Mouse (Mus musculus) CH12.LX (cell line): ENCODE data around the gene Tmem50b. TPM values are rescaled to one million over a fixed set of nuclear protein-coding genes. Genes with fewer than 3 reads are reported as not detected.

Experiments used
- DNase-seq: peaks from one replicate; pipeline ENCODE4 v3.0.0-alpha.2; 2013; ENCODE audit errors: extremely low read depth
- H3K27ac ChIP-seq: 2 replicates; pipeline ENCODE4 v1.5.1; 2012; ENCODE audit warnings: low read depth, mild to moderate bottlenecking, control low read depth, moderate library complexity; ENCODE audit not compliant: insufficient read depth
- H3K27me3 ChIP-seq: replicated peaks from 2 replicates; pipeline ENCODE3; 2012; ENCODE audit warnings: inconsistent platforms
- H3K36me3 ChIP-seq, 2 experiments: replicated peaks in 1 of 2; 2 replicates each; pipeline versions ENCODE3 to v1.6.1; 2012; ENCODE audit warnings: inconsistent platforms in 1 of 2, low read length in 1 of 2, mild to moderate bottlenecking in 1 of 2, mixed read lengths in 1 of 2, moderate library complexity in 1 of 2; ENCODE audit not compliant: control insufficient read depth in 1 of 2, insufficient read depth in 1 of 2
- H3K4me1 ChIP-seq, 2 experiments: 2 replicates each; pipeline ENCODE4 v1.6.1; 2012; ENCODE audit warnings: inconsistent platforms in 1 of 2, moderate library complexity in 1 of 2; ENCODE audit not compliant: insufficient read depth in 2 of 2, control insufficient read depth in 1 of 2
- H3K4me2 ChIP-seq: 2 replicates; pipeline ENCODE4 v1.6.1; 2012; ENCODE audit warnings: low read depth, mild to moderate bottlenecking, control low read depth; ENCODE audit not compliant: poor library complexity, insufficient read depth, severe bottlenecking
- H3K4me3 ChIP-seq, 3 experiments: fragments of 150-350 bp in 1 of 3; sonication (generic) in 1 of 3; replicated peaks in 1 of 3; 2 replicates each; pipeline versions ENCODE3 to v1.5.1; 2011 to 2012; ENCODE audit warnings: low read depth in 2 of 3, low read length in 2 of 3, mild to moderate bottlenecking in 2 of 3, moderate library complexity in 2 of 3, control low read depth in 1 of 3, improper control_type of control experiment in 1 of 3, inconsistent platforms in 1 of 3, mixed read lengths in 1 of 3; ENCODE audit not compliant: poor library complexity in 1 of 3
- H3K79me2 ChIP-seq: replicated peaks from 2 replicates; pipeline ENCODE4 v1.6.1; 2012; ENCODE audit warnings: mild to moderate bottlenecking, moderate library complexity; ENCODE audit not compliant: control insufficient read depth, poor library complexity, insufficient read depth, severe bottlenecking; ENCODE audit errors: extremely low read depth
- H3K9ac ChIP-seq: 2 replicates; pipeline ENCODE4 v1.6.1; 2012; ENCODE audit warnings: low read depth, mild to moderate bottlenecking, control low read depth, moderate library complexity; ENCODE audit not compliant: insufficient read depth
- H3K9me3 ChIP-seq: replicated peaks from 2 replicates; pipeline ENCODE3; 2012; ENCODE audit warnings: low read length, inconsistent platforms, mixed read lengths
- CHD1 ChIP-seq: IDR thresholded peaks from 2 replicates; pipeline ENCODE4 v1.6.1; 2012; ENCODE audit warnings: low read depth, low read length, improper control_type of control experiment, inconsistent platforms
- CHD2 ChIP-seq: IDR thresholded peaks from 2 replicates; pipeline ENCODE4 v1.6.1; 2011; ENCODE audit warnings: low read length, improper control_type of control experiment
- CTCF ChIP-seq, 2 experiments: IDR thresholded peaks in 1 of 2; conservative IDR thresholded peaks in 1 of 2; 2 replicates each; pipeline ENCODE4 v1.5.1; 2011 to 2012; ENCODE audit warnings: low read depth in 2 of 2, low read length in 2 of 2, improper control_type of control experiment in 1 of 2, inconsistent platforms in 1 of 2, mild to moderate bottlenecking in 1 of 2, moderate library complexity in 1 of 2
- EP300 ChIP-seq: IDR thresholded peaks from 2 replicates; pipeline ENCODE4 v1.6.1; 2011; ENCODE audit warnings: low read length, improper control_type of control experiment
- ETS1 ChIP-seq: conservative IDR thresholded peaks from 2 replicates; pipeline ENCODE4 v1.6.1; 2012; ENCODE audit warnings: low read depth, mild to moderate bottlenecking, inconsistent platforms, low read length, improper control_type of control experiment, moderate library complexity
- GABPA ChIP-seq: IDR thresholded peaks from 2 replicates; pipeline ENCODE4 v1.6.1; 2012; ENCODE audit warnings: low read depth, low read length, improper control_type of control experiment, inconsistent platforms; ENCODE audit not compliant: insufficient replicate concordance
- HCFC1 ChIP-seq: IDR thresholded peaks from 2 replicates; pipeline ENCODE4 v1.6.1; 2012; ENCODE audit warnings: low read depth, mild to moderate bottlenecking, inconsistent platforms, low read length, improper control_type of control experiment
- JUND ChIP-seq: conservative IDR thresholded peaks from 2 replicates; pipeline ENCODE4 v1.6.1; 2011; ENCODE audit warnings: low read depth, low read length, improper control_type of control experiment
- KAT2A ChIP-seq: IDR thresholded peaks from 2 replicates; pipeline ENCODE4 v1.6.1; 2012; ENCODE audit warnings: low read length, improper control_type of control experiment, inconsistent platforms; ENCODE audit not compliant: insufficient replicate concordance
- MEF2A ChIP-seq: IDR thresholded peaks from 2 replicates; pipeline ENCODE4 v1.6.1; 2014; ENCODE audit warnings: low read depth, mild to moderate bottlenecking, inconsistent platforms, low read length, improper control_type of control experiment, borderline replicate concordance
- MYC ChIP-seq: IDR thresholded peaks from 2 replicates; pipeline ENCODE4 v1.6.1; 2011; ENCODE audit warnings: low read depth, mild to moderate bottlenecking, improper control_type of control experiment, low read length
- NRF1 ChIP-seq: IDR thresholded peaks from 2 replicates; pipeline ENCODE4 v1.6.1; 2014; ENCODE audit warnings: low read depth, mild to moderate bottlenecking, inconsistent platforms, low read length, improper control_type of control experiment, moderate library complexity
- PAX5 ChIP-seq: IDR thresholded peaks from 2 replicates; pipeline ENCODE4 v1.6.1; 2012; ENCODE audit warnings: low read length, inconsistent platforms, mixed read lengths
- POLR2AphosphoS2 ChIP-seq: IDR thresholded peaks from 2 replicates; pipeline ENCODE4 v1.6.1; 2011; ENCODE audit warnings: low read depth, low read length, improper control_type of control experiment
- RAD21 ChIP-seq: IDR thresholded peaks from 2 replicates; pipeline ENCODE4 v1.6.1; 2011; ENCODE audit warnings: low read depth, mild to moderate bottlenecking, low read length, improper control_type of control experiment, moderate library complexity
- RCOR1 ChIP-seq: conservative IDR thresholded peaks from 2 replicates; pipeline ENCODE4 v1.6.1; 2012; ENCODE audit warnings: low read depth, mild to moderate bottlenecking, inconsistent platforms, low read length, improper control_type of control experiment
- TCF12 ChIP-seq: IDR thresholded peaks from 2 replicates; pipeline ENCODE4 v1.6.1; 2014; ENCODE audit warnings: low read depth, mild to moderate bottlenecking, inconsistent platforms, low read length, improper control_type of control experiment
- UBTF ChIP-seq: IDR thresholded peaks from 2 replicates; pipeline ENCODE4 v1.6.1; 2012; ENCODE audit warnings: low read depth, mild to moderate bottlenecking, inconsistent platforms, low read length, improper control_type of control experiment, moderate library complexity
- ZKSCAN1 ChIP-seq: IDR thresholded peaks from 2 replicates; pipeline ENCODE4 v1.6.1; 2012; ENCODE audit warnings: low read depth, inconsistent platforms, low read length, improper control_type of control experiment, borderline replicate concordance
- dilution Hi-C: fragments of 300-500 bp; cut with MboI; formaldehyde crosslinking; loops from 2 replicates; pipeline ENCODE4 v1.14.3; 2020; ENCODE audit warnings: low sequenced_read_pairs; ENCODE audit not compliant: extremely low pct_unique_long_range_greater_than_20kb, extremely low pct_ligation_motif_present
- in situ Hi-C: fragments of 300-500 bp; cut with MboI; formaldehyde crosslinking; loops from 3 replicates; pipeline ENCODE4 v1.14.3; 2019; ENCODE audit warnings: low sequenced_read_pairs, low pct_ligation_motif_present, low pct_unique_long_range_greater_than_20kb, mixed read lengths
- polyA plus RNA-seq: library from polyadenylated mRNA; unstranded; fragments of >175 nt; gene quantifications from 2 replicates; pipeline ENCODE4 v1.2.1, GENCODE M21; 2012; ENCODE audit warnings: low read depth; ENCODE audit not compliant: insufficient read length
- total RNA-seq, 2 experiments: library from RNA; depleted of rRNA; stranded (reverse); fragments of 300-350 nt in 1 of 2; fragments of >200 nt in 1 of 2; gene quantifications; 2 replicates each; pipeline ENCODE4 v1.2.3; 2012 to 2014

Gene Tmem50b
- total and polyA plus RNA-seq, 3 experiments, result 6.1 to 15.9 (median 12.7) TPM

DNA sequence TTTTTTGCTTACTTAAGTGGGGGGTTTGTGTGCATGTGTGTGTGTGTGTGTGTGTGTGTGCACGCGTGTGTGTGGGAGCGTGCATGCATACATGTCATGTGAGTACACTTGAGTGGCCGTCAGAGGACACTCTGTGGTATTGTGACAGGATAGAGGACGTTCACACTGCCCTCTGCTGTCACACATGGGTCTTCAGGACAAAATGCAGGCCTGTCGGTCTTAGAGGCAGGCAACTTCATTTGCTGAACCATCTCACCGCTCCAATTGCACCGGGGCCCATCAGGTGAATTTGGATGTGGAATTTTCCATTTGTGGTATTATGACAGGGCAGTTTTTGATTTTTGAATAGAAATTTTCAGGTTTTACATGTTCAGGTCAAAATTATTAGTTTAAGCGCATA lies 36.5 kb downstream of the Tmem50b start (continued):
- TF ChIP-seq NRF1 (no peak), RCOR1 (peak; percentile 70; the same call in 1 of the 2 replicates), ETS1 (peak; percentile 52)

GRCm38 (mm10) chr16:91557693-91558092 lies 39.9 kb downstream of the Tmem50b start:
- Histone ChIP-seq H3K9ac (no peak overlapping the region), H3K27ac (no peak overlapping the region), H3K36me3 (peaks cover 70 to 92% of the 10 kb centered on the region in 2 experiments), H3K4me2 (no peak overlapping the region), H3K4me1 (peaks cover 15 to 50% of the 10 kb centered on the region in 2 experiments), H3K9me3 (no peaks in the 10 kb centered on the region), H3K4me3 (no peak overlapping the region), H3K79me2 (peaks cover 16% of the 10 kb centered on the region), H3K27me3 (no peaks in the 10 kb centered on the region)
- no peak for TF ChIP-seq MYC
- no peak for TF ChIP-seq KAT2A
- TF ChIP-seq PAX5, result no peak
- no peak for TF ChIP-seq TCF12
- TF ChIP-seq CTCF (conservative IDR thresholded peaks at IDR 0.05 in 1 of 2, IDR thresholded peaks at IDR 0.05 in 1 of 2; ENCODE audit: low read depth in 2 of 2, low read length in 2 of 2), result no peak
- TF ChIP-seq RCOR1, result no peak
- no peak for TF ChIP-seq RAD21
- TF ChIP-seq POLR2AphosphoS2, result no peak
- TF ChIP-seq CHD2, result no peak
- no peak for TF ChIP-seq MEF2A
- in situ Hi-C loops, result loop anchor here (5.0 kb wide), 1 partner anchor 45 kb away; no protein-coding TSS in a partner anchor
- dilution Hi-C loops, result no loop called here
- DNase-seq, result no peak

- dilution Hi-C loops, result no loop called here
- Histone ChIP-seq H3K27me3 (no peaks in the 10 kb centered on the region), H3K4me2 (no peak overlapping the region), H3K4me3 (no peak overlapping the region), H3K79me2 (peaks cover 18% of the 10 kb centered on the region), H3K9ac (no peak overlapping the region), H3K9me3 (no peaks in the 10 kb centered on the region), H3K36me3 (peaks cover 67 to 90% of the 10 kb centered on the region in 2 experiments), H3K4me1 (peaks cover 11 to 47% of the 10 kb centered on the region in 2 experiments), H3K27ac (no peak overlapping the region)
- TF ChIP-seq NRF1 (no peak), ZKSCAN1 (no peak), EP300 (no peak), CTCF (conservative IDR thresholded peaks at IDR 0.05 in 1 of 2, IDR thresholded peaks at IDR 0.05 in 1 of 2; ENCODE audit: low read depth in 2 of 2, low read length in 2 of 2) (no peak), CHD1 (no peak), UBTF (no peak), HCFC1 (no peak), PAX5 (no peak), JUND (no peak), TCF12 (no peak), GABPA (no peak)
- in situ Hi-C loops, result loop anchor here (5.0 kb wide), 1 partner anchor 45 kb away; no protein-coding TSS in a partner anchor
- DNase-seq, result no peak
These were observed 40.4 kb downstream of the Tmem50b start for GRCm38 (mm10) chr16:91557214-91557613.
